Mouse (Mus musculus) spleen, postnatal 36 days (tissue): ENCODE measurements at regions not wholly inside any gene's neighbourhood (a gene's known extent, or its start where the extent isn't known, plus 50 kb on each side); places are given as distances from the start of the nearest gene placed in this dataset.

Experiments
- DNase-seq, 2 experiments: peaks; one replicate each; pipeline ENCODE4 v3.0.0; 2022; ENCODE audit warnings: low spot score in 2 of 2, mixed read lengths in 1 of 2

GRCm38 (mm10) chr9:61816589-61817179 is 97.7 kb downstream of the Rplp1 start:
- DNase-seq: no peak

- DNase-seq: no peak
Measured at GRCm38 (mm10) chr9:61815995-61816394, 98.3 kb downstream of the Rplp1 start.

GRCm38 (mm10) chr9:61813291-61813690 is 101.1 kb downstream of the Rplp1 start:
- no peak for DNase-seq

GRCm38 (mm10) chr9:61812315-61812714 is 102.0 kb downstream of the Rplp1 start:
- no peak for DNase-seq

GRCm38 (mm10) chr9:61810456-61810855 is 103.9 kb downstream of the Rplp1 start:
- no peak for DNase-seq

- no peak for DNase-seq
Measured at GRCm38 (mm10) chr9:61808351-61809225, 105.8 kb downstream of the Rplp1 start.

GRCm38 (mm10) chr9:61805971-61806370 is 108.4 kb downstream of the Rplp1 start:
- no peak for DNase-seq

- DNase-seq: no peak
Measured at GRCm38 (mm10) chr9:61803555-61803954, 110.8 kb downstream of the Rplp1 start.

GRCm38 (mm10) chr9:61802694-61803093 is 111.6 kb downstream of the Rplp1 start:
- DNase-seq: no peak

GRCm38 (mm10) chr9:61799535-61799934 is 114.8 kb downstream of the Rplp1 start:
- no peak for DNase-seq

- DNase-seq: no peak
Measured at GRCm38 (mm10) chr9:61795910-61796309, 118.4 kb downstream of the Rplp1 start.

GRCm38 (mm10) chr9:61791435-61792064 is 122.8 kb downstream of the Rplp1 start:
- no peak for DNase-seq

- no peak for DNase-seq
Measured at GRCm38 (mm10) chr9:61790849-61791248, 123.5 kb downstream of the Rplp1 start.

GRCm38 (mm10) chr9:61789066-61789897 is 125.1 kb downstream of the Rplp1 start:
- DNase-seq: no peak

- peak; percentile 28 to 42 for DNase-seq
Measured at GRCm38 (mm10) chr9:61781469-61781868, 132.9 kb downstream of the Rplp1 start.

GRCm38 (mm10) chr9:61780186-61780939 is 134.0 kb downstream of the Rplp1 start:
- no peak for DNase-seq

GRCm38 (mm10) chr9:61779165-61779564 is 135.2 kb downstream of the Rplp1 start:
- no peak for DNase-seq

- DNase-seq: no peak
Measured at GRCm38 (mm10) chr9:61776446-61776845, 137.9 kb downstream of the Rplp1 start.

- DNase-seq: no peak
Measured at GRCm38 (mm10) chr9:61770207-61770955, 144.0 kb downstream of the Rplp1 start.

GRCm38 (mm10) chr9:61766187-61766586 is 148.2 kb downstream of the Rplp1 start:
- no peak for DNase-seq
